In the genomic region with DNA sequence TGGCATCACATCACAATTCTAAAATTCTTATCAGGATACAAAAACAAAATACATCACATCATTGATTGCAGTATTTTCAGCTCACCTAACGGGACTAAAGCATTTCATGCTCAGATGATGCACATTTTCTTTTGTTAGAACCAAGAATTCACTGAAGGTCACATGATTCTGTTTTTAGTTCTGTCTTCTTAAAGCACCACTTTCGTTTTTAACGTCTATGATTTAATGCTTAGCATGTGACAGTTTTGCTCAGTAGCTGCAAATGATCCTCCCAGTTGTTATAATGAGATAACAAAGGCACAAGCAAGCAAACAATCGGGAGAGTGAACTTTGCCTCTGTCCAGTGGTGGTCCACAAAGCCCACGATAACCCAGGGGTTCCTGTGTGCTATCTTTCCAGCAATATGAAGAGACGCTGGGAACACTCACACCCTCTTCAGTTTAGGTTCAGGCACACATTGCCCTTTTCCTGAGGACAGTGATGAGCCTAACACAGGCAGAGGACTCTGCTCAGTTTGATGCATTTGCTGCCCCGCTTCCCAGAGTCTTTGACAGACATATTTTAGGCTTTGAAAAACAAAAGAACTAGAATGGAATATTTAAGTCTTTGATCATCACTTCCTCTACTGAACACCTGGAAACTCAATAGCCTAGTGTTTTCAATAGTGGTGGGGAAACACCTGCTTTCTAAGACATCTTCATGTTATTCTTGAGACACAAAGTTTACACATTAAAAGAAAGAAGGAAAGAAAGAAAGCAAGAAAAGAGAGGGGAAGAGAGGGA, we compare ENCODE assay signal across 15 mouse cellular contexts. TPM values are rescaled to one million over a fixed set of nuclear protein-coding genes. Genes with fewer than 3 reads are reported as not detected.
DNase-seq lines count a peak whose midpoint lies in the region; ATAC-seq lines count a peak whose summit lies in the region.
"Had no signal": no experiment of that assay in that cellular context is flagged by ENCODE, and none has a peak within 500 bp of the region (broad histone marks: within the 10 kb centered on the region; RNA-seq: fewer than 3 reads in every experiment).

No protein-coding gene starts in this region.

- no peak overlapping the region for H3K4me3 ChIP-seq in heart, embryonic 12.5 days
- H3K4me3 ChIP-seq in macrophage (ENCODE audit: inconsistent target) = no peak overlapping the region
- H3K4me3 ChIP-seq: forebrain, embryonic 15.5 days; heart, embryonic 10.5 days had no signal

- H3K9ac ChIP-seq in heart, embryonic 12.5 days = no peak overlapping the region
- H3K9ac ChIP-seq: forebrain, embryonic 15.5 days had no signal

- whole genome bisulfite sequencing in heart, embryonic 12.5 days = 57% methylated on average over 7 of the region's 7 CpGs
- WGBS in macrophage (ENCODE audit: missing documents) = 30% methylated on average over 7 of the region's 7 CpGs

- ATAC-seq in heart, embryonic 12.5 days (ENCODE audit: insufficient number of reproducible peaks, low FRiP score) = no peak
- ATAC-seq: forebrain, embryonic 15.5 days had no signal

- no peak overlapping the region for H3K4me2 ChIP-seq in heart, embryonic 12.5 days
- H3K4me2 ChIP-seq: forebrain, embryonic 15.5 days had no signal

- no peaks in the 10 kb centered on the region for H3K79me2 ChIP-seq in macrophage (ENCODE audit: inconsistent target)

- H3K27me3 ChIP-seq in heart, embryonic 12.5 days (replicated peaks) = no peaks in the 10 kb centered on the region
- H3K27me3 ChIP-seq: forebrain, embryonic 15.5 days had no signal

- no peaks in the 10 kb centered on the region for H3K36me3 ChIP-seq in heart, embryonic 12.5 days
- H3K36me3 ChIP-seq in macrophage (ENCODE audit: inconsistent target) = no peaks in the 10 kb centered on the region
- H3K36me3 ChIP-seq: forebrain, embryonic 15.5 days; heart, embryonic 10.5 days had no signal

- no peak overlapping the region for H3K27ac ChIP-seq in heart, embryonic 12.5 days (ENCODE audit: poor library complexity, severe bottlenecking)
- peak overlapping the region; percentile 87 for H3K27ac ChIP-seq in macrophage
- H3K27ac ChIP-seq: forebrain, embryonic 15.5 days; heart, embryonic 10.5 days had no signal

- DNase-seq in heart, adult 11 months = peak; percentile 50
- DNase-seq in T-cell, adult 2 months (ENCODE audit: low spot score) = peak; percentile 13
- DNase-seq in thymus, postnatal 14 days = peak; percentile 16
- no peak for DNase-seq in kidney, adult 8-10 months
- no peak for DNase-seq in kidney, postnatal 36 days
- no peak for DNase-seq in adrenal gland, postnatal 10 days
- DNase-seq: cerebellum, adult 9-11 months; heart, postnatal 4 days; kidney, adult 11 months; kidney, postnatal 4 days; lung, adult 18-20 months had no signal

- H3K9me3 ChIP-seq in heart, embryonic 12.5 days (replicated peaks) = no peaks in the 10 kb centered on the region
- H3K9me3 ChIP-seq: forebrain, embryonic 15.5 days; heart, embryonic 10.5 days had no signal

- peaks cover 4% of the 10 kb centered on the region; the same call in 1 of the 2 replicates for H3K4me1 ChIP-seq in heart, embryonic 12.5 days (replicated peaks)
- H3K4me1 ChIP-seq: forebrain, embryonic 15.5 days had no signal

RNA-seq across cellular contexts. Expression of a gene that starts 53.0 kb away (rescaled TPM):
- polyA plus RNA-seq in heart, embryonic 12.5 days (2016; fragmentation: Nextera tagmentation; extraction: Ambion mirVana) = 53.6 and 56.2 TPM in 2 replicates
- total RNA-seq in macrophage (2018; cell fraction: chromatin; rRNA removed) = 10 to 100 TPM in 21 of 26 experiments, 1 to 10 TPM in 5; 5.5 to 52.7 (median 25.7) TPM
- 100 to 1,000 TPM in 3 of 26 experiments, 10 to 100 TPM in 23; 57.7 to 117 (median 89.4) TPM for total RNA-seq in macrophage (2018; cell fraction: cytosol; rRNA removed)
- total RNA-seq in macrophage (2018; cell fraction: nucleus; rRNA removed) = 100 to 1,000 TPM in 2 of 26 experiments, 10 to 100 TPM in 24; 14.2 to 136 (median 72.7) TPM
- polyA plus RNA-seq in macrophage (2018) = 74.2 to 155 TPM (median 79.4 TPM) in 3 replicates
- total RNA-seq in adrenal gland, postnatal 10 days (2021) = 10 to 100 TPM; 46.4 to 52.2 TPM

Comparison
In these comparisons a context has a peak if more than half of its experiments do, and no peak if none do; other contexts are left out.
1. DNase-seq: peak in heart, adult 11 months (single experiment), T-cell, adult 2 months (single experiment) and thymus, postnatal 14 days (single experiment); none in kidney, adult 8-10 months (0 of 2), kidney, postnatal 36 days (0 of 2) and adrenal gland, postnatal 10 days (single experiment).